In genomic region chr5:23386562-23387312, GRCm38 (mm10) we compare ENCODE assay signal across 1 mouse cellular context.
A peak's percentile ranks its signal among the peaks of the same experiment; 100 is the strongest.
TF ChIP-seq lines count a peak whose summit lies in the region.

No protein-coding gene starts in this region.

TF ChIP-seq in CH12.LX, 34 proteins besides CTCF, POLR2A, EP300 and RAD21 (continued from another document):
- TF ChIP-seq JUND (conservative IDR thresholded peaks at IDR 0.05; ENCODE audit: low read depth, low read length) (peak; percentile 73), HCFC1 (IDR thresholded peaks at IDR 0.05; ENCODE audit: low read depth, low read length) (no peak)
TF ChIP-seq in CH12.LX: peak in this region for 19.
